Mouse (Mus musculus): Measurements from ENCODE around the gene Syce2.

GRCm38 (mm10) chr8:84933767-84934559 lies 62.1 kb downstream of the Syce2 start:
- TF ChIP-seq EP300 (IDR thresholded peaks at IDR 0.05; ENCODE audit: low read depth): no peak
- TF ChIP-seq CTCF (IDR thresholded peaks at IDR 0.05; ENCODE audit: low read depth): no peak

All from heart, postnatal 0 days (tissue).